24 mouse cellular contexts compared by ENCODE assay signal in genomic region chr2:172698961-172699360, GRCm38 (mm10).
A peak's percentile ranks its signal among the peaks of the same experiment; 100 is the strongest.
DNase-seq lines count a peak whose midpoint lies in the region; ATAC-seq and TF ChIP-seq lines count a peak whose summit lies in the region.
"Had no signal": no experiment of that assay in that cellular context is flagged by ENCODE, and none has a peak within 500 bp of the region (broad histone marks: within the 10 kb centered on the region; RNA-seq: fewer than 3 reads in every experiment).

No protein-coding gene starts in this region.

- H3K27me3 ChIP-seq in heart, embryonic 10.5 days (ENCODE audit: insufficient read depth, poor library complexity, severe bottlenecking) = peaks cover 4% of the 10 kb centered on the region; the same call in 1 of the 2 replicates
- H3K27me3 ChIP-seq in heart, adult 2 months (ENCODE audit: control insufficient read depth, insufficient read depth, low read length) = no peaks in the 10 kb centered on the region
- peaks cover 3% of the 10 kb centered on the region; the same call in 1 of the 2 replicates for H3K27me3 ChIP-seq in forebrain, embryonic 12.5 days
- H3K27me3 ChIP-seq in forebrain, embryonic 14.5 days (replicated peaks; ENCODE audit: control insufficient read depth, insufficient read depth, low read length) = no peaks in the 10 kb centered on the region
- no peaks in the 10 kb centered on the region for H3K27me3 ChIP-seq in kidney, embryonic 15.5 days
- no peaks in the 10 kb centered on the region for H3K27me3 ChIP-seq in hindbrain, embryonic 14.5 days (ENCODE audit: control insufficient read depth, insufficient read depth, low read length)
- H3K27me3 ChIP-seq: heart, embryonic 12.5 days; heart, embryonic 15.5 days had no signal

- no peaks in the 10 kb centered on the region for H3K79me2 ChIP-seq in heart, adult 2 months (replicated peaks; ENCODE audit: control insufficient read depth, insufficient read depth, low read length)

- no peak overlapping the region for H3K9ac ChIP-seq in heart, adult 2 months (ENCODE audit: low read depth, low read length)
- H3K9ac ChIP-seq in forebrain, embryonic 12.5 days = no peak overlapping the region
- no peak overlapping the region for H3K9ac ChIP-seq in forebrain, embryonic 14.5 days (ENCODE audit: low read length)
- H3K9ac ChIP-seq in kidney, embryonic 15.5 days = no peak overlapping the region
- no peak overlapping the region for H3K9ac ChIP-seq in hindbrain, embryonic 14.5 days
- H3K9ac ChIP-seq: heart, embryonic 12.5 days; heart, embryonic 15.5 days; hindbrain, embryonic 13.5 days had no signal

- no peaks in the 10 kb centered on the region for H3K36me3 ChIP-seq in heart, embryonic 10.5 days
- no peaks in the 10 kb centered on the region for H3K36me3 ChIP-seq in heart, adult 2 months (ENCODE audit: control insufficient read depth, insufficient read depth, low read length)
- H3K36me3 ChIP-seq in forebrain, embryonic 12.5 days (replicated peaks) = no peaks in the 10 kb centered on the region
- no peaks in the 10 kb centered on the region for H3K36me3 ChIP-seq in forebrain, embryonic 14.5 days (ENCODE audit: control insufficient read depth, insufficient read depth, low read length)
- no peaks in the 10 kb centered on the region for H3K36me3 ChIP-seq in kidney, embryonic 15.5 days
- no peaks in the 10 kb centered on the region for H3K36me3 ChIP-seq in hindbrain, embryonic 14.5 days (replicated peaks; ENCODE audit: control insufficient read depth, insufficient read depth)
- H3K36me3 ChIP-seq: heart, embryonic 12.5 days; heart, embryonic 15.5 days; hindbrain, embryonic 10.5 days; hindbrain, embryonic 13.5 days had no signal

- peaks cover 9% of the 10 kb centered on the region for H3K4me1 ChIP-seq in heart, embryonic 10.5 days
- no peaks in the 10 kb centered on the region for H3K4me1 ChIP-seq in heart, adult 2 months (ENCODE audit: control insufficient read depth, insufficient read depth, low read length)
- H3K4me1 ChIP-seq in forebrain, embryonic 12.5 days = peaks cover 5% of the 10 kb centered on the region; the same call in 1 of the 2 replicates
- no peaks in the 10 kb centered on the region for H3K4me1 ChIP-seq in forebrain, embryonic 14.5 days (ENCODE audit: control insufficient read depth, insufficient read depth, low read length)
- H3K4me1 ChIP-seq in kidney, embryonic 15.5 days = no peaks in the 10 kb centered on the region
- H3K4me1 ChIP-seq in hindbrain, embryonic 14.5 days (replicated peaks; ENCODE audit: control insufficient read depth, insufficient read depth, low read length) = no peaks in the 10 kb centered on the region
- H3K4me1 ChIP-seq: heart, embryonic 12.5 days; heart, embryonic 15.5 days; hindbrain, embryonic 13.5 days had no signal

- H3K27ac ChIP-seq in heart, embryonic 10.5 days = 0 out of 2 replicates have a peak overlapping the region, but pooled peaks have one; percentile 3
- H3K27ac ChIP-seq in heart, adult 2 months = no peak overlapping the region
- H3K27ac ChIP-seq in forebrain, embryonic 12.5 days = peak overlapping the region; percentile 27; the same call in 1 of the 2 replicates
- no peak overlapping the region for H3K27ac ChIP-seq in forebrain, embryonic 14.5 days (ENCODE audit: low read depth, low read length)
- no peak overlapping the region for H3K27ac ChIP-seq in kidney, embryonic 15.5 days
- H3K27ac ChIP-seq in hindbrain, embryonic 14.5 days = no peak overlapping the region
- H3K27ac ChIP-seq: heart, embryonic 15.5 days; hindbrain, embryonic 10.5 days; hindbrain, embryonic 13.5 days; hindbrain, postnatal 0 days had no signal

- no peak for DNase-seq in heart, embryonic 10.5 days (ENCODE audit: low spot score)
- no peak for DNase-seq in heart, adult 2 months
- peak; percentile 35 for DNase-seq in forebrain, embryonic 14.5 days (ENCODE audit: low spot score)
- no peak for DNase-seq in hindbrain, embryonic 14.5 days (ENCODE audit: low spot score)
- DNase-seq: adrenal gland, adult 2 months; adrenal gland, postnatal 25 days; cerebellum, adult 18-20 months; cerebellum, adult 9-10 months; cerebellum, postnatal 14 days; gastrocnemius, postnatal 10 days; gastrocnemius, postnatal 36 days; heart, postnatal 10 days; heart, postnatal 36 days; kidney, adult 18-20 months had no signal

- TF ChIP-seq POLR2A in heart, adult 2 months (IDR thresholded peaks at IDR 0.05; ENCODE audit: insufficient read depth, low read depth, low read length) = no peak

- TF ChIP-seq EP300 in heart, adult 2 months (IDR thresholded peaks at IDR 0.05; ENCODE audit: insufficient read depth, low read depth, low read length) = no peak

- no peak for TF ChIP-seq CTCF in heart, adult 2 months (IDR thresholded peaks at IDR 0.05)

- H3K4me3 ChIP-seq in heart, embryonic 10.5 days = no peak overlapping the region
- H3K4me3 ChIP-seq in heart, adult 2 months = no peak overlapping the region
- no peak overlapping the region for H3K4me3 ChIP-seq in forebrain, embryonic 12.5 days (replicated peaks)
- H3K4me3 ChIP-seq in forebrain, embryonic 14.5 days (ENCODE audit: low read depth, low read length) = no peak overlapping the region
- no peak overlapping the region for H3K4me3 ChIP-seq in kidney, embryonic 15.5 days (replicated peaks)
- no peak overlapping the region for H3K4me3 ChIP-seq in hindbrain, embryonic 14.5 days (replicated peaks; ENCODE audit: low read length)
- H3K4me3 ChIP-seq: heart, embryonic 12.5 days; heart, embryonic 15.5 days; hindbrain, embryonic 10.5 days; hindbrain, embryonic 13.5 days had no signal

- intact Hi-C loops in heart, adult 2 months (cut with DNase I) = no loop called here

- 73% methylated on average over 6 of the region's 6 CpGs for WGBS in heart, embryonic 10.5 days
- WGBS in heart, adult 2 months = 77% methylated on average over 6 of the region's 6 CpGs
- WGBS in forebrain, embryonic 12.5 days = 27% methylated on average over 6 of the region's 6 CpGs
- 7% methylated on average over 6 of the region's 6 CpGs for WGBS in forebrain, embryonic 14.5 days
- WGBS in kidney, embryonic 15.5 days = 64% methylated on average over 6 of the region's 6 CpGs
- WGBS in hindbrain, embryonic 14.5 days = 52% methylated on average over 6 of the region's 6 CpGs

- no peak overlapping the region for H3K4me2 ChIP-seq in forebrain, embryonic 12.5 days
- H3K4me2 ChIP-seq in forebrain, embryonic 14.5 days (ENCODE audit: low read length) = no peak overlapping the region
- H3K4me2 ChIP-seq in kidney, embryonic 15.5 days = no peak overlapping the region
- no peak overlapping the region for H3K4me2 ChIP-seq in hindbrain, embryonic 14.5 days (replicated peaks)
- H3K4me2 ChIP-seq: heart, embryonic 12.5 days; heart, embryonic 15.5 days; hindbrain, embryonic 13.5 days had no signal

- no peaks in the 10 kb centered on the region for H3K9me3 ChIP-seq in heart, embryonic 10.5 days
- H3K9me3 ChIP-seq in forebrain, embryonic 12.5 days = no peaks in the 10 kb centered on the region
- no peaks in the 10 kb centered on the region for H3K9me3 ChIP-seq in forebrain, embryonic 14.5 days (replicated peaks; ENCODE audit: control insufficient read depth, low read length)
- no peaks in the 10 kb centered on the region for H3K9me3 ChIP-seq in kidney, embryonic 15.5 days (replicated peaks)
- no peaks in the 10 kb centered on the region for H3K9me3 ChIP-seq in hindbrain, embryonic 14.5 days (ENCODE audit: control insufficient read depth, low read length)
- H3K9me3 ChIP-seq: heart, embryonic 12.5 days; heart, embryonic 15.5 days; hindbrain, embryonic 10.5 days; hindbrain, embryonic 13.5 days had no signal

- peak; percentile 63; the same call in 1 of the 2 replicates for ATAC-seq in forebrain, embryonic 12.5 days (ENCODE audit: low FRiP score)
- peak; percentile 62; the same call in 1 of the 2 replicates for ATAC-seq in forebrain, embryonic 14.5 days
- ATAC-seq in kidney, embryonic 15.5 days (replicated peaks; ENCODE audit: low FRiP score) = no peak
- no peak for ATAC-seq in hindbrain, embryonic 14.5 days (ENCODE audit: low FRiP score)
- ATAC-seq: CD4-positive, CD25-positive, alpha-beta regulatory T cell, adult 4 months; hindbrain, postnatal 0 days; inflammation-experienced regulatory T-cells, adult 6 months; intestine, embryonic 16.5 days had no signal

Comparison
In these comparisons a context has a peak if more than half of its experiments do, and no peak if none do; other contexts are left out.
1. H3K27ac ChIP-seq: peak in heart, embryonic 10.5 days (single experiment) and forebrain, embryonic 12.5 days (single experiment); none in heart, adult 2 months (single experiment), forebrain, embryonic 14.5 days (single experiment), kidney, embryonic 15.5 days (single experiment) and hindbrain, embryonic 14.5 days (single experiment).
2. ATAC-seq: peak in forebrain, embryonic 12.5 days (single experiment) and forebrain, embryonic 14.5 days (single experiment); none in kidney, embryonic 15.5 days (single experiment) and hindbrain, embryonic 14.5 days (single experiment).